Mouse (Mus musculus) gonadal fat pad, adult 2 months (tissue): ENCODE data around the gene Limch1. TPM values are rescaled to one million over a fixed set of nuclear protein-coding genes. Genes with fewer than 3 reads are reported as not detected.

Experiments
- DNase-seq: peaks from one replicate; pipeline ENCODE4 v3.0.0-alpha.2; 2012; ENCODE audit warnings: low read depth
- polyA plus RNA-seq: library from polyadenylated mRNA; depleted of rRNA; stranded (reverse); fragments of >200 nt; gene quantifications from 2 replicates; pipeline ENCODE4 v1.2.3, GENCODE M21; 2012

Gene Limch1
- polyA plus RNA-seq, 1 experiment: 11.7 TPM

DNA sequence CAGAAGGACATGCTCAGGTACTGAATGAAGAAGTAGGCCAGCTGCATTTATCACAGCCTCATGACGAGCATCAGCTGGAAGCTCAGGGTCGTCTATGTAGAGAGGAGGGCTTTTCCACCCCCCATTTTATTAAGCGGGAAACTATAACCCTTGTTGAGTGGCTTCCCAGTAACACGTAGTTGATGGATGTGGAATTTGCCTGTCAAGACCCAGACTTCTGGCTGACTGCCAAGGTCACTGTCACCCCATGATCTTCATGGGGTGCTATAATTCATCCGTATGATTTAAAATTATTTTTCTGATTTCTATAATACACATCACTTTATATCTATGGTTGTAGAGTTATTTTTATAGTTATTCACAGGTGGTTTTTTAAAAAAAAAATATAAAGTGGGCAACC lies 131.4 kb downstream of the Limch1 start:
- DNase-seq: no peak

DNA sequence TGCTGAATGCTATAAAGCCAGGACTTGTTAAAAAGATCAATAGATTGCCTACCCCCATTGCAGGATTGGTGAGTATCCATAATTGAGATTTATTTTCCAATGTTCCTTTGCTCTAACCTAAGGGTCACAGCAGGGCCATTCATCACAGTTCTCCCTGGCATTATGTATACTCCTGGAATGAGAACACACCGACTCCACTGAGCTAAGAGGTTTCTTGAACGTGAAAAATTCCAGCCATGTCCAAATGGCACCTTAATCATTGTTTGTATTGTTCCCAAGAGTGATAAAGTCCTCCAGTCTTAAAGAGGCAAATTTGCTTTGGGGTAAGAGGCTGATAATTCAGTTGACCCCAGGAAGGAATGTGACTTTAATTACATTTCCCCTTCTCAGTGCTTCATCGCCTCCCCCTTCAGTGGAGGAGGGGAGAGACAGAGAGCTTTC lies 136.3 kb downstream of the Limch1 start:
- no peak for DNase-seq

- DNase-seq: no peak
These were observed 137.1 kb downstream of the Limch1 start for GRCm38 (mm10) chr5:66882718-66883117.

DNA sequence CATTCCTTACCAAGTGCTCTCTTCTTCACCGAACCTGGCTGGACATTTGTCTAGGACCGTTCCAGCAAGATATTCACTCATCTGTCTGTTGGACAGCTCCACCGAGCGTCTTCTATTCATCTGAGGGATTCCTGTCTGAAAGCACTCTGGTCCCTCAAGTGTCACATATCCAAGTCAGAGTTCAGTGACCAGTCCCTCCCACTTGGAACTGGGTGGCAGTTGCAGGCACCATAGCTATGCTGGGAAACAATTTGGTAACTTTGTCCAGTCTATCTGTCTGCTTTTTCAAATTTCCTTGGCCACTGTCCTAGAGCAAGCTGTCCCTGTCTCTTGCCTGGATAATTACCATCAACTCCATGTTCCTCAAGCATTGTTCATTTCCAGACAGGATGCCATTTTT lies 138.9 kb downstream of the Limch1 start:
- DNase-seq: no peak

DNA sequence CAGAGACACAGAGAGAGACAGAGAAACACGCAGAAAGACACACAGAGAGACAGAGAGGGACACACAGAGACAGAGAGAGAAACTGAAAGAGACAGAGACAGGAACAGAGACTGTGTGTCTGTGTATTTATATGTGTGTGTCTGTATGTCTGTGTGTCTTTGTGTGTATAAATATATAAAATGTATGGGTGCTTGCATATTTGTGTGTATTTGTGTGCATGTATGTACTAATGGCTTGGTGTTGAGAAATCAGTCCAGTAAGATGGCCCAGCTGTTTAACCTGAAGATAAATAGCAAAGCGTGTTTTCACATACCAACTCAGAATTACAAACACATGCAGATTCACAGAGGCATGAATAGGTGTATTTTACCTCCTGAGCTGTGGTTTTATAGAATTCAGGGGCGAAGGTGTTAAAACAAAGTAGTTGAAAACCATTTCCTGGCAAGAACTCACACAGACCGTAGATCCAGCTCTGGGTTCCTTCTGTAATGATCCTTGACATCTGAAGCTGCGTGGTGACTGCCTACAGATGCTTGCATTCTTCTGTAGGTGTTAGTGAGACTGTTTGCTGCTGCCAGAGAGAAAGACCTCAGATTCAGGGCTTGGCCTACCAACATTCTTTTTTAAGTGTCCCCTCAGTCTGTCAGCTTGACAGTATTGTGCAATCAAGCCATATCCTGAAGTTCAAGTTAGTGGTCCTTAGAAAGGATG lies 140.9 kb downstream of the Limch1 start:
- no peak for DNase-seq

GRCm38 (mm10) chr5:66888061-66888460 lies 142.4 kb downstream of the Limch1 start:
- no peak for DNase-seq

DNA sequence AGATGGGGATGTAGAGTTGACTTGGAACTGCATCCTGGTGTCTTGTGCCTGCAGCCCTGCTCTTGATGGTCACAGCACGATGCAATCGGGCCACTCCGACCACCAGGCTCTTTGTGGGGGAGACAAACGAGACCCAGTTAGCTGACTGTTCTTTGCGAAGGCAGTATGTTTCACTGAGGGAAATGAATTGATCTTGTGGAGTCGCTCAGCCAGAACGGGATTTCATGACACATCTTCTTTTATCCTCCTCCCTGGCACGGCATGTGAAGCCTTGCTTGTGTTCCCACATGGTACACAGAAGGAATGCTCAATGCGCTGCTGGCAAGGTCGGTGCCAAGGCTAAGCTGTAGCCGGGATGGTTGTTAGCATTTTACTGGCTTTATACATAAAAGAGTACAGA lies 143.7 kb downstream of the Limch1 start:
- DNase-seq: no peak

GRCm38 (mm10) chr5:66895440-66896120 lies 150.0 kb downstream of the Limch1 start:
- DNase-seq: no peak

DNA sequence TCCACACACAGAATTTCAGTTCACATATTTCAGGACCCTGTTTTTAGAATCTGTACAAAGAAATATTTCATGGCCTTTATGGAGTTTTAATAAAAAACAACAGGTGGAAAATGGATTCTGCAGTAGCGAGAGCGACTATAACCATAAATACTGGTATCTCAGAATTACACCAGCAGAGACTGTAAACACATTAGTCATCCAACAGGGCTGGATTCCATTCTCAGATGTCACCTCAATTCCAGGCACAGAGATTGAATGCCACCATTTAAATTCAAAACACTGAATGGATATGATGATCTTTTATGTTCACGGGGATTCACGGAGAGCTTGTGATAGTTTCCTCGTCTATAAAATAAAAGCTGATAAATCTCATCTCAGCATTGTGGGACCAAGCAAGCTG lies 152.0 kb downstream of the Limch1 start:
- no peak for DNase-seq

- DNase-seq: no peak
These were observed 152.6 kb downstream of the Limch1 start for GRCm38 (mm10) chr5:66898252-66898651.

DNA sequence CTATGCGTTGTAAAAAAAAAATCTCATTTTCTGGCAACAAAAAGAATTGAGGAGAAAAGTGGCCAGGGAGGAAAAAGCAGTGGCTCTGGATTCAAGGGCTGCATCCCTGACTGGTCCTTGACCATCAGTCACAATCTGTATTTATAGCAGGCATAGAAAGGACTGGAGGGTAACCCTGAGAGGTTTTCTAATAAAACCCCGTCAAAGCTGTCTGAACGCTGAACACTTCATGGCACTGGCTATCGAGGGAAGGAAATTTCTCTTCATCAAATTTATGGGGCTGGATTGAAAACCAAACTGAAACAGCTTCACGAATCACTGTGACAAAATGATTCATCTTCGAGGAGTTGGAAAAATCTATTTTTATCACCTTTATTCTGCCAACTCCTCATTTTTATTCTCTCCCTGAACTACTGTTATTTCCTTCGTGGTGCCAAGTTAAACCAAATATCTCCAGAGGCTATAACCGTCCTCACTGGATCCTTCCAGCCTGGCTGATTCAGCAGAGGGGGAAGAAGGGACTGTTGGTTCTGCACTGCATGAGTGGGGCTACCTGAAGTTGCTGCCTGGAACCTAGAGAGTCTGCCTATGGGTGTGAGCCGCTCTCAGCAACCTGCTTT lies 153.3 kb downstream of the Limch1 start:
- DNase-seq: no peak

GRCm38 (mm10) chr5:66901116-66901515 lies 155.5 kb downstream of the Limch1 start:
- DNase-seq: no peak

DNA sequence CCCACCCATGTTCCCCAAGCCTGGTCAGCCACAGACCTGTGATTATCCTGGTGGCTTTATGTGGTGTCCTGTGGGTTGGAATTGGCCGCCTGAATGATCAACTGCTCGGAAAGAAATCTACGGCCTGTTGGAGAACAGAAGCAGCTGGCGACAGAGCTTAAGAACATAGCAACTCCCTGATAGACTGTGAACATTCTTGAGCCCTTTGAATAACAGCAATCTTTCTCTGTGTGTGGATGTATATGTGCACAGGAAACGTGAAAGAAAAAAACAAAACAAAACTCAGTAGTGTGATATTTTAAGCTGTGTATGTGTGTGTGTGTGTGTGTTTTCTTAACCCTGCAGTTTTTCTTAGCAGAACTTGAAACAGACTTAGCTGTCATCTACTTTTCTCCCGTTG lies 159.2 kb downstream of the Limch1 start:
- no peak for DNase-seq

DNA sequence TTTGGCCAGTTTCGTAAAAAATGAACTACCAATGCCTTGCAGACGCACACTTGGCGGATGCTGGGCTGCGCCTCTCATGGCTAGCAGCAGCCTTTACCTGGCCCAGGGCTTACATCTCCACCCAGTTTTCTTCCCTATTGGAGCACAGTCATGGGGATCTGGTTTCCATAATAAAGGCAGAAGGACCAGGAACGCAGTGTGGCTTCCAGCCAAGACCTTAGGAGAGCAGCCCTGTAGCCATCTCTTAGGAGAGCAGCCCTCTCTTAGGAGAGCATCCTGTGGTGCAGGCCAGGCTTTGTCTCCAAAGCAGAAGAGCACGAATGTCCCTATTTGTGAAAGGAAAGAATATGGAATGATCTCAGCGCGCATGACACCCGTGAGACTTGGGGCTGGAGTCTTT lies 163.3 kb downstream of the Limch1 start:
- DNase-seq: no peak

- DNase-seq: no peak
These were observed 164.3 kb downstream of the Limch1 start for GRCm38 (mm10) chr5:66909962-66910361.

- DNase-seq: no peak
These were observed 165.0 kb downstream of the Limch1 start for GRCm38 (mm10) chr5:66910610-66911009.

DNA sequence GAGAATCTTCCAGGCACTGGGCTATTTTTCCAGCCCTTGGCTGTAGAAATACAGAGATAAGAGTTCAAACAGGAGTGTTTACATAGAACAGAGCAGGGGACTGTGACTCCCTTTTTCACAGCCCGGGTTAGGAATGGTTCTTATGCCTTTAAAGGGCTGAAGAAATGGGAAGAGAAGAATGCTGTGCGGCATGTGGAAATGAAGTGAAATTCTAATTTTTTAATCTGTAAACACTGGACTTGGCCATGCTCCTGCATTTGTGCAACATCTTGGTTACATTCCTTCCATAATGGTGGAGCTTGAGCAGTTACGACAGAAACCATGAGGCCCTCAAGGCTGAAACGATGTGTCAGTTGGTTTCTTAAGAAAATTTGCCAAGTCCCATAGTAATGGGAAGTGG lies 165.4 kb downstream of the Limch1 start:
- peak; percentile 12 for DNase-seq

DNA sequence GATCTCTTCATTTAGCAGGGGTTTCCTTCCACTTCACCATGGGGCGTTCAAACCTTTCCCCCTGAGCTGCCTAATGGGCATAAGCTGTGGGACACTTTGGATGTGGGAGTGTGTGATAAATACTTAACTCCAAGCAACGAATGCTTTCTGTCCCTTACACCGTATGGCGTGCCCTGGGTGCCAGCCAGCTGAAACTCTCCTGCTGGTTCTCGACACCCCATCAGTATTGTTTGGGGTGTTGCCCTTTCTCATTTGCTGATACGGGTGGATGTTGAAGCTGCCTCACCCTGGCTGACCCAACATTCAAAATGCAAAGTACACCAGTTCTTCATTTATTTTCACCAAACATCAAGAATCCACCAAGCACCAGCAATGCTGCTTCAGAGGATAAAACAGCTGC lies 168.2 kb downstream of the Limch1 start:
- no peak for DNase-seq

- no peak for DNase-seq
These were observed 172.0 kb downstream of the Limch1 start for GRCm38 (mm10) chr5:66917353-66918315.

DNA sequence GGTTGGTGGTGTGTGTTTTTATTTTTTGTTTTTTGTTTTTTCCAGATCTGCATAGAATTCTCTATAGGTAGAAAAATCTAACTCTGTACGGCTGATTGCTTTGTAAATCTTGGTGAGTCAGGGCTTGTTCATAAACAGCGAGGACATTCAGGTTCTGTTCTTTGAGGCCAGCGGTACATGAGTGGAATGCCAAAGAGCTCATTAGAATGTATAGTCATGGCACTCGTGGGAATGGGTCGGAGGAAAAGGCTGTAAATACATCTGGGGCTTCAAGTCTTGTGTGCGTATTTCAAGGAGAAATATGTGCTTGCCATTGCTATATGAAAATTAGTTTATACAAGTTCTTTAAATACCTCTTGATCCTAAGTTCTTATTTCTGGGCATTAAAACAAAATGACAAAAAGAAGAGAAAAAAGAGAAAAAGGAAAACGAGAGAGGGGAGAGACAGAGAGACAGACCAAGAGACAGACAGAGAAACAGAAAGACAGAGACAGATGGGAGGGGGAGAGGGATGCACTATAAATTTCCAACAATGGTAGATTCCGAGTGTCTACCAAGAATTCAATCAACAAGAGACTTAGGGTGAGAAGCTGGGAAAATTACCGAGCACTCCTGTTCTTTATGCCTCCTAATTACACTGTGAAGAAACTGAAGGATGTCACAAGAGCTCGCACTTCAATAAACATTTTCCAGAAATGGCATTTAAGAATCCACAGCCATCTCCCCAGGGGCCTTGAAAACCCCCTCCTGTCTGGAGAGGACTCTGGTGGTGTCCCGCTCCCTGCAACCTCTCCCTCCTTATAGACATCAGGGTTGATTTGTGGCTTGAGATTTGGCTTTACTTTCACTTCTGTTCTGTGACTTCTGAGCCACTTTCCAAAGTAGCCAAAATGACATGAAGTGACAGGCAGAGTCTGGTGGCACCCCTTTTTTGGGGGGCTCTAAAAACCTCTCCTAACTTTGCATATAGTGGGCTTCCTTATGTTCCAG lies 173.0 kb downstream of the Limch1 start:
- no peak for DNase-seq

DNA sequence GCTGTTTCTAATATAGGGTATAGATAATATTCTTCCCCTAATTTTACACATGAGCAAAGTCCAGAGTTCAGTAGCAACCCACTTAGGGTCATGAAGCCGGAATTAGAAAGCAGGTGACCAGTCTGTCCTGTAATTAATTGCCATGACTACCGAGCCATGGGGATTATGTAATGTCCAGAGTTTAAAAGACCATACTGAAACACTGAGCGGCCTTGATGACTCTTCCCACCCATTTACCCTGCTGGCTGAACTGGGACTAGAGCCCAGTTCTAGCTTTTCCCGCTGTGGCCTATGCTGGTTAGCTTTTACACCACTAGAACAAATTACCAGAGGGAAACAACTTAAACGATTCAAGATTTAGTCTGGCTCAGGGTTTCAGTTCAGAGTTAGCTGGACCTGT lies 177.0 kb downstream of the Limch1 start:
- DNase-seq: no peak
